Mouse (Mus musculus) regulatory T cell (primary cell): ENCODE data around the gene Fgfrl1.

Source experiments
- in situ Hi-C: fragments of 300-600 bp; cut with MboI, MseI; formaldehyde crosslinking; loops from one replicate; pipeline ENCODE4 v1.15.1; 2025; ENCODE audit warnings: high pct_unique_total_duplicates

The Fgfrl1 gene

DNA sequence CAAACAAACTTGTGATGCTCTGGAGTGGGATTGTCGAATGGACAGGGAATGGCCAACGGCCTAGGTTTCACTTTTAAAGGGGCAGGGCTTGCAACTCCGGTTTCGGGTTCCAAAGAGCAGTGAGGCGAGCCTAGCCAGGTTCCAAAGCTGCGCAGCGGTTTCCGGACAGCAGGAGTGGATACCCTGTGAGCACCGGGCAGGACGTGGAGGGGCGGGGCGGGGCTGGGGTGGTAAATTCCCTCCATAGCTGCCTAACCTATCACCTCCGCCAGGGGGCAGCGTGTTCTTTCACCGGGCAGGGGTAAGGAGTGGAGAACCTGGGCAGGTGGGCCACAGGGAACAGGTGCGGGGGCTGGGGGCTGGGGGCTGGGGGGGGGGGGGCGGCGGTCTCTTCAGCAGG is at the start of gene Fgfrl1:
Gene Fgfrl1 (plus strand): TSS at position 112 of the 400 bp plus-strand sequence.
- in situ Hi-C loops, result no loop called here

DNA sequence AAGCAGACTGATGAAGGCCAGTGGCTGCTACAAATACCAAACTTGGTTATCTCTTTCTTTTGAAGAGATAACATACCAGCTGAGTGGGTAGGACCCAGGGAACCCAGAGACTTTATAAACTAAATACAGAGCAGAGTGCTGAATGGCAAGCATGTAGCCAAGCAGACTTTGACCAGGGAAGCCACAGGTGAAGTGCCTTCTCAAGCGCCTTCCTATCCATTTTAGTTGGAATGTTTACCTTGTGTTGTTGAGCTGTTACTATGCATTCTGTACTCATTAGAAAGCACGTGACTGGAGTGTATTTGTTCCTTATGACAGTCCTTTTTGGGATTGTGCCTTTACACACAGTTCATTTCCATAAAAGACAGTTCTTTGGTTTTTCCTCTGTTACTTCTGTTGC is 48.5 kb upstream of the Fgfrl1 start:
- in situ Hi-C loops, result no loop called here

DNA sequence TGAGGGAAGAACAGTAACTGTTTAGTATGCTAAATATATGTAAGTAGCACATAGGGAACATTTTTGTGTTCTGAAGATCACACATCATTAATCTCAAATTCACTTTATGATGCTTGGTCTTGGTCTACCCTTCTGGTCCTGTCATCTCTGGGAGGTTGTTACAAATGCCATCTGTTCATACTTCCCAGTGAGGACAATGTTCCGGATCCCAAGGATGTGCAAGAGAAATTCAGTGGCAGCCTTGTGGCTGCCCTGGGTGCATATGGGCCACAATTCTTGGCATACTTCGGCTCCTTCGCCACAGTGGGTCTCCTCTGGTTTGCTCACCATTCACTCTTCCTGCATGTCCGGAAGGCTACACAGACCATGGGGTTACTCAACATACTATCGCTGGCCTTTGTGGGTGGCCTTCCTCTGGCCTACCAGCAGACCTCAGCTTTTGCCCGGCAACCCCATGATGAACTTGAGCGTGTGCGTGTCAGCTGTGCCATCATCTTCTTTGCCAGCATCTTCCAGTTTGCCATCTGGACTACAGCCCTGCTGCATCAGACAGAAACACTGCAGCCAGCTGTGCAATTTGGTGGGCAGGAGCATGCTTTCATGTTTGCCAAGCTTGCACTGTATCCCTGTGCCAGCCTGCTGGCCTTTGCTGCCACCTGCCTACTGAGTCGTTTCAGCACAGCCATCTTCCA is 46.4 kb upstream of the Fgfrl1 start:
- in situ Hi-C loops, result no loop called here

DNA sequence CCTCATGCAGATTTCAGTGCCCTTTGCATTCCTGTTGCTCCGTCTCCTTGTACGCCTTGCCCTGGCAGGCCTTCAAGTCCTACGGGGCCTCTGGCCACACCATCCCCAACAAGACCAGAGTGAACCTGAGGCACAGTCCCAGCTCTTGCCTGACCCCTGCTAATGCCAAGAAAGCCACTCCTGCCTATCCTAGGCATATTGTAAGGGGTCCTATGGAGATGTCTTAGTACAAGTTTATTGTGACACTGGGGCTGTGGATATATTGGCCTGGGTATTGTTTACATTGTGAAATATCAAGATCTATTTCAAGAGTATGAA is 45.9 kb upstream of the Fgfrl1 start:
- in situ Hi-C loops, result no loop called here

DNA sequence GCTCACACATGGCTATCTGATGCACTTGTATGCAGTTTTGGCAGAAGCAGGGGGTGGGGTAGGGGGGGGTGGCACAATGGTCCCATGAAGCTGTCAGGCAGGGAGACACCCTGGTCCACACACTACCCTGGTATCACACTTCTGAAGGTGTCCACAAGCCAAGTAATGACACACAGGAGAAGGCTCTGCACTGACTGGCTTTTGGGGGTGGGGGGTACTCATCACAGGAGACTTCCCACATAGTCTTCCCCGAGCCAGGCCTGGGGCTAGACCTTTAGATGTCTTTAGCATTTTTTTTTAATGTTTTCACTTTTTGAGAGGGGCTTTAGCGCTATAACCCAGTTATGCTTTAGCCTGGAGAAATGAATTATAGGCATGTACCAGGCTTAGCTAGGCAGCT is 44.9 kb upstream of the Fgfrl1 start:
- in situ Hi-C loops, result no loop called here

DNA sequence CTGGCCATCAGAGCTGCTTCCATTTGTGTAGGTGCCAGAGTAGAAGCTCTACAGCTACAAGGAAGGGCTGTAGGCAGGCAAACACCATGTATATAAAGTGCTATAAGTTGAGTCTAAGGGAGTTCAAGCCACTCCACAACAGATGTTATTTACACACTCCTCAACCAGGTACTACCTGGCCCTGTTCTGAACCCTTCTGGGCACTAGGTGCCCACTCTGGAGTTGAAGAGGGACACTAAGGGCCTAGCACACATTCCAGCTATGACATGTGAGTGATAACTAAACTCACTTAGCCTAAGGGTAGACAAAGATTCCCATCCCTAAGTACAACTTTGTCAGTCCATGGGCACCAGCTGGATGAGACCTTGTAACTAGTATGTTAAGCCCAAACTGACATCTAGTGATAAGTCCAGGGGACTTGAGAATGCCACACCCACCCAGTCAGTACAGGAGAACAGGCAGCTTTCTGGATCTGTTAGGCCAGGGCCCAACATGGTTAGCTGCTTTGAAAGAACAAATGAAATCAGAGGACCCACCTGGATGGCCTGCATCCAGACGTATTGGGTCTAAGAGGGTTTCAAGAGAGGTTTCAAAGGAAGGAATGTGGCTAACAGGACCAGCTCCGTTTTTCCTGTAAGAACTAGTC is 44.2 kb upstream of the Fgfrl1 start:
- in situ Hi-C loops, result no loop called here

DNA sequence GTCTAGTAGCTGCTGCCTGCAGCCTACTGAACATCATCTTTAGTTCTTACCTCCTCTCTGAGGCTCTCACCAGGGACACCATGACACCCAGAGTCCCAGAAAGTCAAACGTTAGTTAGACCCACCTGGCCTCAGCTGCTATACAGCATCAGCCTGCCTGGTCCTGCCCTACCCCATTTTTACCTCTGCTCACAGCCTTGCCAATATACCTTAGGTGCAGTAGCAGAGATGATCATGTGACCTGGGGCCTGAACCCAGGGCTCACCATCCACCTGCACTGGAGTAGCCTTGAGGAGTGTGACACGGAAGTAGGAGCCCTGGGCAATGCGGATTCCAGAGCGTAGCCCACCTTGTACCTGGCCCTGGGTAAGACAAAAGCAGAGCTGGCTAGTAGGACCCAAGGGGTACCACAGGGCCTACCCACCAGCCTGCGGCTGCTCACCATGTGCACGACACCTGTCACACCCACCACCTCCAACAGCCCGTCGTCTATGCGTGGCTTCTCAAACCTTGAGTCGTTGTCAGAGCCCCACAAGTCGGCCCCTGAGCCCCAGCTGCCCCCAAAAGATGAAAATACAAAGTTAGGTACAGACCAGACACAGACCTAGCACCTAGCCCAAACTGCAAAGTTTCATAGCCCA is 43.1 kb upstream of the Fgfrl1 start:
- in situ Hi-C loops, result no loop called here

DNA sequence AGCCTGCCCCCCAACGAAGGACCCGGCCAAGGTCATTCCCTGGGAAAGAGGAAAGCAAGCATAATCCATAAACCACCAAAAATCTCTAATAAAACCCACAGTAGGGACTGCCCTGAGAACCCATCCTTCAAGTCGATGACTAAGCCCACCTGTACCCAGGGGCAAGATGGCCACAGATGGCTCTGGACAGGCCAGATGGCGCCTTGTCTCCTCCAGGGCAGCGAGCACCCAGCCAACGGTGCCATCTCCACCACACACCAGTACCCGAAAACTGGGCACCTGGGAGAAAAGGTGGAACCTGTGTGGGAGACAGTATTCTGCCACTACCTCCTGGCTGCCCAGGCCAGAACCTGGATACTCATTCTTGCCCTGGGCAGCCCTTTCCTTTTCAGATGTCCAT is 41.8 kb upstream of the Fgfrl1 start:
- in situ Hi-C loops, result loop anchor here (10.0 kb wide), 1 partner anchor 216 kb away; the partner anchor contains the start of gene Atp5k

DNA sequence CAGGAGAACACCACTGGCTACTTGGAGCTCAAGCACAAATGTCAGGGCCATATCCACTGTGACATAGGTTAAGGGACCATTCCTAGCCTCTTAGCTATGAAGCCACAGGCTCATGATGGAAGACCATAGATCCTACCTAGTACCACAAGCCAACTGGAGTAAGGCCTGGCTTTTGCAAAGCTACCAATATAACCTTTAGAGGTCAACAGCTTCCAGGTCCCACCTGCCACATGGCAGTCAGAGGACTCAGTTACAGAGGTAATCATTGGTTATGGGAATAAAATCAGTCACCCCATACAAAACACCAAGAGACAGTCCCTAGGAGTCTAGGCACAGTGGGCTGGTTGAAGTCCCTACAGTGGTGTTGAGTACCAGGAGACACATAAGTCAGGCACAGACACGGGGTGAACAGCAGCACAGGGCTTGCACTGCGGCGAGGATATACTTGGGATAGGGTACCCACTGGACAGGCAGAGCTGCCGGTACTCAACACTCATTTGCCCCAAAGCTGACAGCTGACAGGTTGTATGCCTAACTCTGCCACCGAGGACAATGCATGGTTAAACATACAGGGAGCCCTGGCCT is 41.0 kb upstream of the Fgfrl1 start:
- in situ Hi-C loops, result loop anchor here (10.0 kb wide), 1 partner anchor 216 kb away; the partner anchor contains the start of gene Atp5k

DNA sequence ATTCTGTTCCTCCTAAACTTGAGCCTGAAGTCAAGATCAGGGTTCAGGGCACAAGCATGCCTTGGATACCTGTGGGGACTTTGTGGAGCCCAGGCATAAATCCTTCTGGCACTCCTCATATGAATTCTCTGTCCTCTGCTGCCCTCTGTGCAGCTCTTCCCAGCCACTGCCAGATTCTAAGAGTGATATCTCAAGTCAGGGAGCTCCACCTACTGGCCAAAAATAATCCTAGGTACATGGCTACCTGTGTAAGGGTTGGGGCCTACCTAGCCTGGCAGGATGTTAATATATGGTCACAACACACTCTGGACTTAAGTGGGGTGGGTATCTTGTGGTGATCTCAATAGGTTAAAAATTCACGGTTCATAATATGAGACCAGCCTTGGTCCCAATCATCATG is 40.4 kb upstream of the Fgfrl1 start:
- in situ Hi-C loops, result loop anchor here (10.0 kb wide), 1 partner anchor 217 kb away; the partner anchor contains the start of gene Atp5k

DNA sequence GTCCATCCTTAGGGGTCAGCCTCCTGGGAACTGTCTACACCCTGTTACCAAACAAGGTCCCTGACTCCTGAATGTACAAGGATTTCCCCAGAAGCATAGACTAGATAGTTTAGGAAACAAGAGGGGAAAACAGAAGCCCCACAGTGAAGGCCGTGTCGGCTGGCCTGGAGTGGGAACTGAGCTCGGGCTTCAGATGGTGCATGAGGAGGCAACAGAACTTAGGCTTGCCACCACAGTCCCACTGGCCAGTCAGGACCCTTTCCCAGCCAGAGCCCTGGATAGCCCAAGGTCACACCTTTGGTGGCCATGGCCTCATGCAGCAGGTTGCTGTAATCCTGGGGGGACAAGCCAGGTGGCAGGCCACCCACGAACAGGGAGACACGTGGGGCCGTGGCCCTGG is 38.8 kb upstream of the Fgfrl1 start:
- in situ Hi-C loops, result loop anchor here (10.0 kb wide), 1 partner anchor 219 kb away; the partner anchor contains the start of gene Atp5k

DNA sequence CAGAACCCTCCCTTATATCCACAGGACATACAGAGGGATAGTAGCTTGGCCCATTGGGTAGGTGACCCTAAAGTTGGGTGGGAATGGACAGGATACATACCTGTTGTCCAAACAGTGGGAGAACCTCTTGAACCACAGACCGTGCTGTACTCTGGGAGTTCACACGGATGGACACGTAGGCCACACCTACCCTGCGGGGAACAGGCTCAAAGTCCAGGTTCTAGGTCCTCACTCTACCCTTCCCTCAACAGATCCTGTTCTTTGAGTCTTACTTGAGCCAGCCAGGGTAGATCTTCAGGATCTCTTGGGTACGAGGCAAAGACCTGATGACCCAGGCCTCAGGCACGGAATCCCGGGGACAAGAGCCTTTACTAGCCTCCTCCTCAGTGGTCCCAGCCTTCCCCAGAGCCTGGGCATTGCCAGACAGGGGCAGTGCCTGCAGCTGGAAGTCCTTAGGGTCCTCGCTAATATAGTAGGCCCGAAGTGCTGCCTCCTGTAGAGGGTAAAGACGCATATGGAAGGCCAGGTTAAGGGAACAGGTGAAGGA is 37.7 kb upstream of the Fgfrl1 start:
- in situ Hi-C loops, result loop anchor here (10.0 kb wide), 1 partner anchor 220 kb away; the partner anchor contains the start of gene Atp5k

DNA sequence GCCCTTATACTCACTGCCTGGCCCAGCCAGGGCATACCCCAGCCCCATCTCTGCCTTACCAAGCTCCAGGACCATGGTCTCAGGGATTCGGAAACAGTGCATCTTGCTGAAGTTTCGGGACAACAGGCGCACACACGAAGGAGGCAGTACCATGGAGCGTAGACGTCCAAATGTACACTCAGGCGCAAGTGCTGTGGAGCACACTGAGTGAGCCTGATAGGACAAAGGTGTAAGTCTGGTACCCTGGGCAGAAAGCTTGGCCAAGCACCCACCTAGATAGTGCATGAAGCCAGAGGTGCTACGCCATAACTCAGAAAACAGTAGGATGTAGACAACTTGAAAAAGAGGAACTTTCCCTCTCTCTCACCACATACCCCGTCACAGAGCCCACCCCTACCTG is 36.8 kb upstream of the Fgfrl1 start:
- in situ Hi-C loops, result loop anchor here (10.0 kb wide), 1 partner anchor 221 kb away; the partner anchor contains the start of gene Atp5k

DNA sequence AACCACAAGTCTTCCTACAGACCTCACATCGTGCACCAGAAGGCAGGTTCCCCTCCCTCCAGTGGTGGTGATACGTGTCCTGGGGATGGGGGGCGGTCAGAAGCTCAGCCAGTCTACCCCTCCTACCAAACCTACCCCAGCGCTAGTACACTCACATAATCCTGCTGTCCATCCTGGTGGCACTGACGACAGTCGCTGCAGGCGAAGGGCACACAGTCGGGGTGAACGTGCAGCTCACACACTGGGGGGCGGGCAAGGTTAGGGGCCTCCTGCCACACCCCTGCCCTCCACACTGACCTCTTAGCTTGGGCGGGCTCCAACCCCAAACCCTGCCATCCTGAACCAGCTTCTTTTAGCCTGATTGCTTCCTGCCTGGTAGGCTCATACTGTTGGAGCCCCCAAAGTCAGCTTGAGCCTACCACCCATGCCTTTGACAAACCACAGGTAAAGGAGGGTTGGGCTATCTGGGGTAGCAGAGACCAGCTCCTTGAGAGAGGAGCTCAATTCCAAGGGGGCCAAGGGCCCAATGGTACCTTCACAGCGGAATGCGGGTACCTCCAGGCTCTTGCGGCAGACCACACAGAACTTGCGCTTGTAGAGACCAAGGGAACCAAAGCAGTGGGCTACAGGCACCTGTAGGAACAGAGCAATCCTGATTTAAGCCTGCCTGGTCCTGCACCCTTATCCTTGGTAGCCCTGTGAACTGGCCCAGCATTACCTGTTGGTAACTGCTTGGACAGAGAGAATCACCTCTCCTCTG is 36.1 kb upstream of the Fgfrl1 start:
- in situ Hi-C loops, result loop anchor here (10.0 kb wide), 1 partner anchor 221 kb away; the partner anchor contains the start of gene Atp5k

DNA sequence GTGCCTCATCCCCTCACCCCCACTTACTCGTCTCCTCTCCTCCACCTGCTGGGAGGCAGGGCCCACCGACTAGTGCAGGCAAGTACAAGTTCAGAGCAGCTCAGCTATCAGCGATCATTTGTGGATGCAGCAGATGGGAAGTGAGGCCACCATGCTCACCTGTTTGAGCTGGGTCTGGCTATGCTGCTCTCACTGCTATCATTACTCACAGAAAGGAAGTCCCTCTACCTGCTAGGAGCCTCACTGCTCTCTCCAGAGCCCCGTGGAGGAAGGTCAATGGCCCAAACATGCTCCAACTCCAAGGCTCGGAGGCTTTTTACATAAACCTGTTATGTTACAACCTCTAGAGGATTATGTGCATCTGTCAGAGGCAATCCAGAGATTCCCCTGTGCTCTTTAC is 34.8 kb upstream of the Fgfrl1 start:
- in situ Hi-C loops, result loop anchor here (10.0 kb wide), 1 partner anchor 223 kb away; the partner anchor contains the start of gene Atp5k

DNA sequence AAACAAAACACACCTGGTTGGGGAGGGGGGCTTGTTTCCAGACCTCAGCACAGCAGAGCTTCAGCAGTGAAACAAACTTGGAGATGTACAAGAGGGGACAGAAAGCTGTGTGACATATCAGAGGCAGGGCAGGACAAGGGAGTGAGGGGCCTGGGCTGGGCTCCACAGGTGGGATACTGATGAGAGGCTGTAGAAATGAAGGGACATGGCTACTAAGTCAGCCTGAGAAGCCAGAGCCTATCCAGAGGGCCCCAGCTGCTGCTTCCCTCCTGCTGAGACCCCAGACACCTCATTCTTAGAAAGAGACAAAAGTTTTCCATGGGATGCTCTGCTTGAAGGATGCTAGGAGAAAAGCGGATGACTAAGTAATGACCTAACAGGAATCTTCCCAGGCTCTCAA is 33.6 kb upstream of the Fgfrl1 start:
- in situ Hi-C loops, result loop anchor here (10.0 kb wide), 1 partner anchor 224 kb away; the partner anchor contains the start of gene Atp5k

DNA sequence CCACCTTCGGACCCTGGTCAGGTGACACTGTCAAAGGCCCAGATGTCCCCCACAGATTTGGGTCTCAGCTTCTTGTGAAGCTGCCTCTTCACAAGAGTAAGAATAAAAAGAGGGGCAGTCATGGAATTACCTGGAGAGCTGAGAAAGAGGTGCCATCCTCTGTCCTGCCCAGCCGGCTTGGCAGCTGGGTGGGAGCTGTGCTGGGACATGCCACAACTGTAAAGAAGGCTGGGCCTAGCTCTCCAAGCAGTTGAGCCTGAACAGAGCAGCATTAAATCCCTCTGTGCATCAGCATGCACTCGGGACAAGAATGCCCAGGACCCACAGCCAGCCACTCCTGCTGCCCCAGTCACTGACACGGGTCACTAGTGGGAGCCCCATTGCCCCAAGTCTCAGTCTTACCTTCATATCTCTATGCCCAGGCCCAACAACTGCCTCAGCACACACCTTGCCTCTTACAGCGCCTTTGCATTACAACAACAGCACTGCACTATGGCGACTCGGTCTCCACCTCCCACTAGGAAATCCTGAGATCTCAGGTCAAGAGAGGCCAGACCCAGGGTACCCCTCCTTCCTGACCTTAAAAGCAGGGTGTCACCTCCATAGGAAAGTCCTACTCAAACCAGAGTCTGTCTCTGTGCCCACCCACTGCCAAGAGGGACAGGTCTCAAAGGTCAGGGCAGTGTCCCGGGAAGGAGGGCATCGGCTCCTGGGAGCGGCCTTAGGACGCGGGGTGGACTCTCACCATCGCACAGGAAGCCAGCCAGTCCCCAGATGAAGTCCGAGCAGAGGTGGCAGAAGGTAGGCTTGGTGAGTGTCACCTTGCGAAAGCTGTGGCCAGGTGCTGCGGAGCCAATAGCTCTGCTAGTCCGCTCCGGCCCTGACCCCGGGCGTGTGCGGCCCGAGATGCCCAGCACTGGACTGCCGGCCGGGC is 32.2 kb upstream of the Fgfrl1 start, which contains the start of gene Idua:
Gene Idua (plus strand): TSS at position 634 of the 934 bp plus-strand sequence.
- in situ Hi-C loops, result loop anchor here (10.0 kb wide), 1 partner anchor 225 kb away; the partner anchor contains the start of gene Atp5k

DNA sequence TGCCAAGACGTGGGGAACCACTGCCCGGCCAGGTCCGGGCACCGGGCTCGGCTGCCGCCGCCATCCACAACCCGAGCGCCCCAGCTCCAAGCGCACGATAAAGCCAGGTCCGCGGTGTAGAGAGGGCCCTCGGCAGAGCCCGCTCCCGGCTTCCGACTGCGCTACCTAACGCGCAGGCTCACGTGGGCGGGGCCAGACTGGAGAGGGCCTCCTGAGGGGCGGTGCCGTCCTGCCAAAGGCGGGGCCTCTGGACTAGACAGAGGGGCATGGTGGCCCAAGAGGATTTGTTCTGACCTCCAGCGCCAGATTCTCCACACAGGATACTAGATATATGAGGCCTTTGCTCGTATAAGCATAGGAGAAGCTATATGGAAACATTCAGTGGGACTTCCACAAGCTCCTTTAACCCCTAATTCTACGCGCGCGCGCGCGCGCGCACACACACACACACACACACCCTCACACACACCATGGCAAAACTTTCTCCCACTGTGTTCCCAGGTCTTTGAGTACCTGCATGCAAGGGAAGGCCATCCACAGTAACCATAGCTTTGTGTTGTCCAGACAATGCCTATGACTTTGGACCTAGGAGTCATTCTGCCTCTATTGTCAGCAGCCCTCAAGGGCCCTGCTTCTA is 31.4 kb upstream of the Fgfrl1 start:
- in situ Hi-C loops, result no loop called here

DNA sequence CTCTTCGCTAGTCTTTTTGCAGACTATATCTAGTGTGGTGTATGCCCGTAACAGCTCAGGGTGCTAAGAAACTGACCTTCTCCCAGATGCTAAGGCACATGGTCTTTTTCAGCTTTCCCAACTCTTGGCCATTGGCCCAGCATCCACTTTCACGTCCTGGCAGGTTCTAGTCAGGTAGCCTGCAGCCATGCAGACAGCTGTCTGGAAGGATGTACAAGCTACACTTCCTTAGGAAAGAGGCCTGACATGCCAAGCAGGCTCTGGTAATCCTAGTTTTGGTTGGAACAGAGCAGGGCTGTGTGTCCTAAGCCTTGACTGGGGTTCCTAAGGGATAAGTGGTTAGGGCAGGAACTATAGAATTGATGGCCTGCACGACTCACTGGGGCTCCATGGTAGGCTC is 29.4 kb upstream of the Fgfrl1 start:
- in situ Hi-C loops, result no loop called here
